Mouse (Mus musculus): ENCODE results near the gene Ndufaf8.

Gene Ndufaf8

DNA sequence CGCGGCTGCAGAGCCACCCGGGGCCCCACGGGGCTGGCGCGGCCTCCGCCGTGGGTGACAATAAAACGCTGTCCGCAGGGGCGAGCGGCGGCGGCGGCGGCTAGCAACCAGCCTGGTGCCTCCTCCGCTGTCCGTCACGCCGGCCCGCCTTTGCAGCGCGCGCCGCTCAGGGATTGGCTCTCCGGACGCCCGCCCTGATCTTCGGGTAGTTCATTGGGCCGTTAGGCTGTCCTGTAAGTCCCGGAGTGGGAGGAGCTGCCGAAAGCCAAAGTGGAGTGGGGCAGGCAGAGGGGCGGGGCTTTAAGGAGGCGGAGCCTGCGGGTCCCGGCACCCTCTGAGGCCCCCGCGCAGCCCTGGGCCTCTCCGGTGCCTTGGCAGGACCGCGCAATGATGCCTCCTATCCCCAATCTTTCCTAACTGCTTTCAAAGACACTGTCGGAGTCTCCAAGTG is 12.0 kb upstream of the Ndufaf8 start, which contains the start of gene Cep131:
Cep131 (minus strand) TSS at position 126 of the 451 bp plus-strand sequence.
- peak; percentile 99 for DNase-seq (ENCODE audit: low spot score)

DNA sequence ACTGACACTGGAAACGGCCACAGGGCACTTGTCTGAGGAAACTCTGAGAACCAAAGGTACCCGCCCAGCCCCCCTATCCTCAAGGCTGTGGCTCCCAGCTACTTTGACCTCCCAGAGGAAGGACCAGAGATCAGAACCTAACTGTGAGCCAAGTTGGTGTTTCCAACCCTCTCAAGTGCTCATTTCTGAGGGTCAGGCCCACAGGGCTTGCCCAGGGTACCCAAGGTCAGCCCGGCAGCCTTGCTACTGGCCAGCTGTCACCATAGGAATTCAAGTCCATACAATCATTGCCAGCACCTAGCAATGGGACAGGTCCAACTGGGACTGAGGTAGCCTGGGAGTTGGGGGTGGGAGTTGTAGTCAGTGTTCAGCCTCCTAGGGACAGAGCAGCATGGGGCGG is 8.1 kb upstream of the Ndufaf8 start:
- DNase-seq (ENCODE audit: low spot score), result no peak

DNA sequence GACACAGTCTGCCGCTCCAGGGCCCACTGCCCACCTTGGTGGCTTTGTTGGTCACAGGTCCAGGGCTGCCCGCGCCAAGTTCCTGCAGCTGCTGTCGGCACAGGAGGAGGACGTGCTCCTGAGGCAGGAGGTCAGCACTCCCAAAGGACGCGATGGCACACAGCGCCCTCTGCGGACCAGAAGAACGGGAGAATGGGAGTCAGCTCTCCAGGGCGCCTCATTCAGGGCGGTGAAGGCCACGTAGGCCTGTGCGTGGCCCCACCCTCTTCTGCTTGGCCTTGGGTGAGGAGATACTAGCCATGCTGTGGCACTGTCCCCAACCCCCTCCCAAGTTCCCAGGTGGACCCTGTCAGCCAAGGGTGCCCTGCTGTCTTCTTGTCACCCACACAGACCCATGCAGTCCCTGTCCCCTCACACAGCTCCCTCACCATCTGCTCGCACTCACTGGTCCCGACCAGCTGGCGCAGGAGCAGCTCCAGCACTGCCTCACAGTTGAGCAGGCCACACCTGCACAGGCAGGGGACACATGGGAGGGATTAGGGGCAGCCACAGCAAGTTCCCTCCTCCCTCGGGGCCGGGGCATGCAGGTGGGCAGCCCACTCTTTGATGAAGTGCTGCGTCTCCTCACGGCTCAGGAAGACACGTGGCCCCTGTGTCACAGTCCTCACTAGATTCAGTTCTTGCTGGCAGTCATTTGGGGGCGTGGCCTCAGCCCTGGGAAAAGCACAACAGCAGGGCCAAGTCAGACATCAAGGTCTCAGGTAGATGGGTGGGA is 5.7 kb upstream of the Ndufaf8 start:
- DNase-seq (ENCODE audit: low spot score), result no peak

DNA sequence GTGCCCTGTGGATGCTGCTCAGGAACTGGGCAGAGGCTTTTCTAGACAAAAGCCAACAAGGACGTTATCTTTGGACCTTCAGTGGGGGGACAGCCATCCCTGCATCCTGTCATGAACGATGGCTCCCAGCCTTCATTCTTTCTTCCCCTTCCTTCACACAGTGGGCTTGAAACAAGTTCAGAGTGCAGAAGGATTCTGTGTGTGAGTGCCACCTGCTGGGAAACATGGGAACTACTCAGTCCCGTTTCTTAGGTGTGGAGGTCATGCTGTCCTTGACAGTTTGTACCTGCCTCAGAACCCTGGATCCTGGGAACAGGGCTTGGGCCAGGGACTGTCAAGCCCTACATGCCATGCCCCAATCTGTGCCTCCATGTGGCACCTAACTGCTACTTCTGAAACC is 2.3 kb downstream of the Ndufaf8 start:
- peak; percentile 90 for DNase-seq (ENCODE audit: low spot score)

DNA sequence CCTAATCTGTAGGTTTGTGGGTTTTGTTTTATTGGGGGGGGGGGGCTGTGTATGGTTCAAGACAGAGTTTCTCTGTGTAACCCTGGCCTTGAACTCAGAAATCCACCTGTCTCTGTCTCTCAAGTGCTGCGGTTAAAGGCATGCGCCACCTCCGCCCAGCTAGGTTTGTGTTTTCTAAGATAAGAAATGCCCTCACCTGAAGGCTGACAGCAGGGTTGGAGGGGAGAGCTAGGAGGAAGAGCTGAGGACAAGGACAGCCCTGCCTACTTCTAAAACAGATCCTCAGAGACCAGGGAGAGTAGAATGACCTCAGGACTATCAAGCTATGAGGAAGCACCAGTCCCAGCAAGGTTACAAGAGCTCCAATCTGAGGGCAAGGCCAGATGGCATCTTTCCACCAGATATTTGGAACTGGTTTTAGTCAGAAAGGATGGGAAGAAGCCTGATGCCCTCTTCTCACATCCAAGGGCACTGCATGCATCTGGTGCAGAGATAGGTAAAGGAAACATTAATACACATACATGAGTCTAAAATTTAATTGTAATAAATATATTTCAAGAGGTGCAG is 4.8 kb downstream of the Ndufaf8 start:
- no peak for DNase-seq (ENCODE audit: low spot score)

DNA sequence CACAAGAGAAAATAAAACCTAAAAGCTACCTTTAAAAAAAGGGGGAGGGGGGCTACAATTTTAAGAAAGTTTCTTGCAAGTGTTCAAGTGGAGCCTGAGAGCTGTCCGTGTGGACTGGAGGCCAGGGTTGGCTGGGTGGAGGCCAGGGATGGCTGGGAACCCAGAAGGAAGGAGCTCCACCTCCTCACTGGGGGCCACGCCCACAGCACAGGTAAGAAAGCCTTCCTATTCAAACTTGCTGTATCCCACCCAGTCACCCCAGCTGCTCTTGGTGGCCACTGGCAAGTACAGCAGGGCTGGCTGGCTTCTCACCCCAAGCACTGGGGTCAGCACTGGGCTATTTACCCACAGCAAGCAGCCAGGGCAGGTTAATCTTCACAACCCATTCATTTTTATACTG is 8.3 kb downstream of the Ndufaf8 start:
- DNase-seq (ENCODE audit: low spot score), result no peak

DNA sequence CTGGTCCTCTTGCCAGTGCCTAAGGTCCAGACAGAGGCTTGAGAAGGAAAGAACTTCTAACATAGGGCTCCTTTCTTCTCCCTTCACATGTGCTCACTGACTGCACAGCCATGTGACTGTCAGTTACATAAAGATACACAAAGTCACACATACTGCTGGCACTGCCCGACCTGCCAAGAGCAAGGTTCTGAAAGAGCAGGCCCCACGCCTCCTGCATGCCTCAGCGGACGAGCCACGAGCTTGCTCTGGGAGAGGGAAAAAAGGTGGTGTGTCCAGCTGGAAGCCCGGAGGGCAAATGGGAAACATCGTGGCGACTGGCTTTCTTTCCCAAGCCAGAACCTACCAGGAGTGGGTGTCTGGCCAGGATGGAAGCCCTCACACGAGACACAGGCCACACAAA is 9.1 kb downstream of the Ndufaf8 start:
- DNase-seq (ENCODE audit: low spot score), result no peak

DNA sequence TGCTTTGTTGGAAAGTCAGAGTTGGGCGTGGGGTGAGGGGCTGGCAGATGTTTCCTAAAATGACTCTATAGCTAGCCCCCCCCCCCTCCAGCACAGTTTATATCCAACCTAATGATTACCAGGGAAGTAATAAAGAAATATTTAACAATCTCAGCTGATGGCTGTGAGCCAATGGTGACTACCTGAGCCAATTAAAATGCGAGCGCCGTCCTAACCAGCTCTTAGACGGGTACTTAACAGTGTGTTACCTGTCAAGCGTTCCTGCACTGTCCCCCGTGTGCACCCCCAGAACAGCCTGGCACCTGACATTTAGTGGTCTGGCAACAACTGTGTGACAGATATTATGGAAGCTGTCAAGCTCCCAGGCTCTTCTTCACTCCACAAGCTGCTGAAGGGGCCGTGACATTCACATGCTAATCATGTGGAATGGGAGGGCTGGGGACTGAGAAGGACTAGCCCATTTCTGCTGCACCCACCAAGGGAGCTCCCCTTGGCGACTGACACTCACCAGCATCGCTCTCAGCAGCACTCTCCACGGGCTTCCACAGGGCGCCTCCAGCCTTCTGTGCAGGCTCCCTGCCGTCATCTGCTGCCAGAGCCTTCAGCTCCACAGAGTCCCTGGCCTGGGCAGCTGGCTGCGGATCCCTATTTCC is 11.0 kb downstream of the Ndufaf8 start:
- no peak for DNase-seq (ENCODE audit: low spot score)

DNA sequence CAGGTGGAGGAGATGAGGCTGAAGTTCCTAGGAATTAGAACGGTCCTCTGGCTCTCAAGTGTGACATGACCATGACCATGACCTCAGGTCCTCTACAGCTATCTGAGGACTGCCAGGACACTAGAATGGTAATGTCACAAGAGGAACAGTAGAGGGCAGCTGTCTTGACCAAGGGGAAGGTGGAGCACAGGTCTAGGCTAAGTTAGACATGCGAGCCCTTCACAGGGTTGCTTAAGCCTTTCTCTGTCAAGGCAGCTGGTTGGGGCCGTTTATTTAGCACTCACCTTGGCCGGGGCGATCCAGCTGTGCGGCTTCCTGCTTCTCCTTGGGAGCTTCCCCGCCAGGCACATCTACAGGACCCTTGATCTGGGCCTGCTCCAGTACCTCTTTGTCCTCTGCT is 11.8 kb downstream of the Ndufaf8 start:
- DNase-seq (ENCODE audit: low spot score), result peak; percentile 24

DNA sequence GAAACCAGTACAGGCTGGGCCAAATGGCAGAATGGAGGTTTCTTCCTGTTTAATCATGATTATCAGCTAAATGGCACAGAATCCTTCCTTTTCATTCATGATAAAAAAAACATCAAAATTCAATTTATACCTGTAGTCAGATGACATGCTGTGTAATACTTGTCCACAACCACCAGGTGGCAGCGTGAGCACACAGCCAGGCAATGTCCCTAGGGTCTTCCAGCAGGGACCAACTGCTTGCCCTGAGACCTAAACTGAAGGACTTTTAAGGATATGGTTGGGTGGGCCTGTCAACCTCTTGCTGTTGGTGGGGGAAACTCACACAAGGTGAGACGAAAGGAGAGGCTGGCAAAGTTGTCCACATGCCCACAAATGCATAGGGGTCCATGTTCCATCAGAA is 12.3 kb downstream of the Ndufaf8 start:
- peak; percentile 87 for DNase-seq (ENCODE audit: low spot score)

DNA sequence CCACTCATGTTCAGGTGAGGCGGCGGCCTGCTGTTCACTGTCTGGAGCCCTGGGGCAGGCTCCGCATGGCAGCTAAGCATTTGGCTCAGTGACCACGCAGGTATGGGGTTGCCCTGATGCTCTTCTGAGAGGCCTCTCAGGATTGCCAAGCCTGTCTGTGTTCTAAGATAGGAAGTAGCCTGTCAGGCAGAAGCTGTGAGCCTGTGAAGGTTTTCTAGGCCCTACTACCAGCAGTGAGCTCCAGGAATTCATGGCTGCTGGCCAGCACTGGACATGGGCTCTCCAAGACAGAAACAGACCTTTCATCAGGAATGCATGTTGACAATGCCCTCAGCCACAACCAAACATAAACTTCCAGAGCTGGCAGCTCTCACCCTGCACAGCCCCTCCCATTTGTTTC is 13.4 kb downstream of the Ndufaf8 start:
- DNase-seq (ENCODE audit: low spot score), result no peak

DNA sequence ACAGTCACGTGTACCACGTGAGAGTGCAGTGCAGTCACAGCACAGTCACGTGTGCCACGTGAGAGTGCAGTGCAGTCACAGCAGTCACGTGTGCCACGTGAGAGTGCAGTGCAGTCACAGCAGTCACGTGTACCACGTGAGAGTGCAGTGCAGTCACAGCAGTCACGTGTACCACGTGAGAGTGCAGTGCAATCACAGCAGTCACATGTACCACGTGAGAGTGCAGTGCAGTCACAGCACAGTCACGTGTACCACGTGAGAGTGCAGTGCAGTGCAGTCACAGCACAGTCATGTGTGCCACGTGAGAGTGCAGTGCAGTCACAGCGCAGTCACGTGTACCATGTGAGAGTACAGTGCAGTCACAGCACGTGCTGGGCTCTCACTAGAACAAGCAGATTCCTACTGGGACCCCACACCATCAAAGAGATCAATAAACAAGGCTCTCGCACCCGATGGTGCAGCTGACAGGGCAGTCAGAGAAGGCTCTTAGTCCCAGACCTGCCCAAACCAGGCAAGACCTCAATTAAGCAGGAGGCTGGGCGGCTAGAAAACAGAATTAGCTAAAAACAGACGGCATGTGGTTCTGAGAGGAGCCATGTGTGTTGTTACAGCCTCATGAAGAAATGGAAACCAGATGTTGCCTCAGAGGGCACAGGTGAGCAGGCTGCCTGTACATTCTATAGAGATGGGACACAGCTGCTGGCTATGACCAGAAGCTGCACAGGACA is 15.9 kb downstream of the Ndufaf8 start:
- peak; percentile 61 for DNase-seq (ENCODE audit: low spot score)

DNA sequence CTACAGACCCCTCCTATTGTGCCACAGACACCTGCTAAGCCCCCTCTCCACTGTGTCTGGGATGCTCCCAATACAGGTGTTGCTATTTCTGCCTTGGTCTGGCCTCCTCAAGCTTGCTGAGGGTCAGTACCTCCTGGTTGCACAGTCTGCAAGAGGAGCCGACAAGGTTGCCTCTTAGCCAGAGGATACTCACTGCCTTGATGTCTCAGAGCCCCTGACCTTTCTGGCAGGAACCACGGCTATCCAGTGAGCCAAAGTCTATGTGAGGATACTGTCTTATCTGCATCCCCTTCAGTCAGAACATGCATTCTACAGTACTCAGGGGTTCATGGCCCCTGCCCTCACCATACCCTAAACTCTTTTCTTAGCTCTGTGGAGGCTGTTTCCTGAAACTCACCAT is 18.9 kb downstream of the Ndufaf8 start:
- DNase-seq (ENCODE audit: low spot score), result no peak

DNA sequence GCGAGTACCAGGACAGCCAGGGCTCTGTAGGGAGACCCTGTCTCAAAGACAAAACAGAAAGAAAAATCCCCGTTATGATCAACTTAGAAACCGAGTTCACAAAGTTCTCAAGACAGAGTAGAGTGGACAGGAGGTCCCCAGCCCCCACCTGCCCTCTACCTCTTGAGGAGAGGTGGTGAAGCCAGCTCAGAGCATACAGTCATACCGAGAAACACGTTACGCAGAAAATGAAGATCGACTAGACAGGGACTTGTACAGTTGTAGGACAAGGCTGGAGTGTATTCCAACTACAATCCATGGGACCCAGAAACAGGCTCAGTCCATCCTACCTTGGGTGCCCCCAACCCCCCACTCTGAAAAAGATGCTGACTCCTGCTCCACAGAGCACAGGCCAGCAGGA is 20.4 kb downstream of the Ndufaf8 start:
- DNase-seq (ENCODE audit: low spot score), result no peak

DNA sequence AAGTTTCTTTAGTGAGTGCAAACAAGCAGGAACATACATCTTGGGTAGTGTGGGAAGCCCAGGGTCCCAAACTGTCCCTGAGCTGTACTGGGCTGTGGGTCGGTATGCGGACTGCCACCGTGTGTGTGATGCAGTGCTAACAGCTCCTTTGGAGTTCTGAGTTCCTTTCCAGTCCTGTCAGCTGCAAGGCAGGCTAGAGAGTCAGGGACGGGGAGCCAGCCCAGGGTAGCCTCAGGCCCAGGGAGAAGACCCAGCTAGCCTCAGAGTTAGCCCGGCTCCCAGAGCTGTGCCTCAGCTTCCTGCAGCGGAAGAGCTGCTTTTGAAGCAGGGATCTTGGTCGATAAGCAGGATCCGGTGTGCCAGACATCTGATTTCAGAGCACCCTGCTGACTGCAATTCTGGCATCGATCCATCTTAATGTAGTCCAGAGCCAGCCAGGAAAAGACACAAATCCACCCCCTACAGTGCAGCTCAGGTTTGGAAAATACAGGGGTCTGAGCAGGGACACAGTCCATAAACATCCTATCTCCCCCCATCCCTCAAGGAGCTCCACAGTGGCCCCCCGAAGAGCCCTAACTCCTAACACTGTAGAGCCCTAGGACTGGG is 21.3 kb downstream of the Ndufaf8 start:
- DNase-seq (ENCODE audit: low spot score), result no peak

DNA sequence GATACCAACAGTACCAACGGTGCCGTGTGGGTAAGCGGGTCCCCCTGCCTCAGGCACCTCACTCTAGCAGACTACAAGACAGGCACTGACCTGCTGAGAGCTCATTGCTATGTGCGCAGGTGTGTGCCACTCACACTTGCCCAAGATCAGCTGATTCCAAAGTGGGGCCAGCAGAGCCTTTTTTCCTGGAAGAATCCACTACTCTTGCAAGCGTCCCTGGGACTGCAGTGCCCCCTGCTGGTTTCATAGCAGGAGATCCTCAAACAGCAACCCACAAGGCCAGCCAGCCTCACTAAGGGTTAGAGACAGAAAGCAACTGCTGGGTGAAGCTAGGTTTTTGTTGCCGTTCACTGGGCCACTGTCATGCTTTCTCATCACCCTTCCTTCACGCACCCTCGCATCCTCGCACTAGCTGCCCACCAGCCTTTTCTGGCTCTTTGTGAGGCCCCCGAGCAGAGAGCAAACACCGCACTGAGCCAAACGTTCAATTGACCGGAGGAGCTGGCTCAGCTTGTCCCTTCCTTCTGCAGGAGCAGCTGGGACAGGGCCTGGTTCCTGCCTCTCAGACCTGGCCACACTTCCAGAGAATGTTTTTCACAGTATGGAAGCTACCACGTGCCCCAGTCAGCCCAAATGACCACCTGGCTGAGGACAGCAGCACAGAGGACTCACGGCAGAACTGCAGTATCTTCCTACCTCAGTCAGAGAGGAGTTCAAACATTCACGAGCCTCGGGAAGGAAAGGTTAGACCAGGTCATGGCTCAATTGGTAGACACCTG is 22.1 kb downstream of the Ndufaf8 start:
- DNase-seq (ENCODE audit: low spot score), result peak; percentile 78

DNA sequence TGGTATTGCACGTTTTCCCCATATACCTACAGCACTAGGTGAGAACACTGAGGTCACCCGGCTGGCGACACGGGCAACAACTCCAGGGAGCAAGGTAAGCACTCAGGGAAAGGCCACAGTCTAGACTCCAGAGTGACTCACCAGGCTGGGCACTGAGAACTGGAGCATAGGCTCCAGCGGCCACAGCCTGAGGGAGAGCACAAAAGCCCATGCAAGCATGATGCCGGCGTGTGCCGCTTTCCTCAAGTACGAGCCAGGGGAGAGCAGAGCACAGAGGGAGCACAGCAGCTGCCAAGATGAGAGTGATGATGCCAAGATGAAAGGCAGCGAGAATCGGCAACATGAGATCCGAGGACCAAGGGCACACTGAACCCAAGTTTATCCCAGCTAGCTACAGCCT is 23.4 kb downstream of the Ndufaf8 start:
- no peak for DNase-seq (ENCODE audit: low spot score)

DNA sequence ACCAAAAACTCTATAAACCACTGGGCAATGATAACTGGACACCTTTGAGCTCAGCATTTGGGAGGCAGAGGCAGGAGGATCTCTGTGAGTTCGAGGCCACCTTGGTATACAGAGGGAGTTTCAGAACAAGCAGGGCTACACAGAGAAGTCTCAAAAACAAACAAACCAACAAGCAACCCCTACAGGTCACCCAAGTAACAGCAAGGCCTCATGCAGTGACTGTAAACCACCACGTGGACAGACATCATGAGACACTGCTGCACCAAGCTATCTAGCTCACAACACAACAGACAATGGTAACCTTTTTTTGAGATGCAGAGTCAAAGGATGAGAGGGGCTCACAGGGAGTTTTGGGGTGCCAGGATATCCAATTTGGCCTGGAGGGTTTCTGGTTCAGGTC is 28.1 kb downstream of the Ndufaf8 start:
- no peak for DNase-seq (ENCODE audit: low spot score)

DNA sequence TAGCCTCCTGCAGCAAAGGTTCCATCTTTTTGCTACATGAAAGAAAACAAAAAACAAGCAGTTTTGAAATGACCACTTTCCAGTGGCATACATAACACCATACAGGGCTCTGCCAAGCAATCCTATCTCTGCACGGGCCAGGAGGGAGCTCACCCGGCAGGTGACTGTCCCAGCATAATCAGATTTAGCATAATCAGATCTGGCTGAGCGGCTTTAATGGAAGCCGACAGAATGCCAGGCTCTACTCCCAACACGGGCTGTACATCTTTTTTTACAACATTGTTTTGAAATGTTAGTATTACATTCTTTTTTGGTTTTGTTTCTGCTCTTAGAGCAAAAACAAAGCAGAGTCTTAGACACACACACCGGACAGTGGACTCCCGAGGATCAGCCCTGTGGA is 30.6 kb downstream of the Ndufaf8 start:
- DNase-seq (ENCODE audit: low spot score), result no peak

DNA sequence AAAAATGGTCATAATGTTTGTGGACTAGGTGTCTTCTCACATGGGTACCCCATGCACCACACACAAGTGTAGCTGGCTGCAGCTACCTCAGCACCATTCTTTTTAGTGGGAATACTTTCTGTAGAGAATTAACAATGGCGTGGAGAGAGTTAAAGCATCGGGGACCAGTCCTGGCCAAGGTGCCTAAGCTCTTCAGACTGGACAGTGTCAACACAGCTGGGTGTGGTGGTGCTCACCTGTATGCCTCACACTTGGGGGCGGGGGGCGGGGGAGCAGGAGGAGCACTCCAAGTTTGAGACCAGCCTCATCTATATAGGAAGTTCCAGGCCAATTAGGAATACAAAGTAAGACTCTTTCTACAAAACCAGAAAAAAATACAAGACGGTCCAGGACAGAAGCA is 35.4 kb downstream of the Ndufaf8 start:
- DNase-seq (ENCODE audit: low spot score), result no peak

DNA sequence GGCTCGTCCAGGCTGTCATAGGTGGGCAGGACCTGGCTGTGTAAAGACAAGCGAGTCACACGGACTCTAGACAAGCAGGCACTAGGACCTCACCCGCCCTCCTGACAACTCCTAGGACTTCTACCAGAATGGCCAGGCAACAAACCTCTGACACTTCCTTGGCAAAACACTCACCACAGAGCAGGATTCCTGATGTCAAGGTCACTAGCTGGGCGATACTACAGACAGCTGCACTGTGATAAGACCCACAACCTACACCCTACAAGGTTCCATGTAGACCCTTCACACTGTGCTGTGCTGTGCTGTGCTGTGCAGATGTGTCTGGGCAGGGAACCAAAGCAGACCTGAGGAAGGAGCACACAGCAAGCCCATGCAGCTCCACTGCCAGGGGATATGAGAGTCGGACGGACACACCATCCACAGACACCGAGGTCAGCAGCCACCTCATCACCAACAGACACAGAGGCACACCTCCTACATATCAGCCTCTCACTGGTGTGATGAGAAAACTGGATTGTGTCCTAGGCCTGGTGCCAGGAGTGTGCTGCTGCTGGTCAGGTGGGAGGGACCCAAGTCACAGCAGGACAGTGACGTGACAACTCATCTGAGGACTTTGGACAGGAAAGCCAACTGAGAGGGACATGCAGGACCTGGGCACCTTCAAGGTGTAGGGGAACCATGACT is 36.3 kb downstream of the Ndufaf8 start:
- DNase-seq (ENCODE audit: low spot score), result no peak

Data from embryo, embryonic 10.5 days (tissue).